Mouse (Mus musculus): ENCODE measurements around the gene Aamp. TPM values are rescaled to one million over a fixed set of nuclear protein-coding genes. Genes with fewer than 3 reads are reported as not detected.
A peak's percentile ranks its signal among the peaks of the same experiment; 100 is the strongest.
"Not testable (repeated sequence)": the region's sequence is repeated elsewhere in the genome, so short reads cannot be mapped to it uniquely, and the experiment has no call there.

The Aamp gene
- total RNA-seq, 1 experiment from 2014 or later, result 155 TPM

DNA sequence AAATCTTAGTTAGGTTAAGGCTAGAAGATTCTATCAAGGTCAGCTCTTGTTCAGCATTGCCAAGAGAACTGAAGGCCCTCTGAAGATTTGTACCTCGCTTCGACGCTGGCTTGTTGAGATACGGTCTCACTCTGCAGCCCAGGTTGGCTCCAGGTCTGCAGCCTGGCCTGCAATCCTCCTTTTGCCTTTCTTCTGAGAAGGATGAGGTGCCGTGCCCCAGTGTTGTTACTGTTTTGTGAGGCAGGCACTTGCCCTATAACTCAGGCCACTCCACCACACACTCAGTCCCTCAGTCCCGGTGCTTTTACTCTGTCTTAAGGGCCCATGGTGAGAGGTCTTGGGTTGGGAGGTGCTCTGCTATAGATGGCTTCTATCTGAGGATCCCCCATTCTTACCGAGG is 17.7 kb upstream of the Aamp start:
- DNase-seq, result no peak

DNA sequence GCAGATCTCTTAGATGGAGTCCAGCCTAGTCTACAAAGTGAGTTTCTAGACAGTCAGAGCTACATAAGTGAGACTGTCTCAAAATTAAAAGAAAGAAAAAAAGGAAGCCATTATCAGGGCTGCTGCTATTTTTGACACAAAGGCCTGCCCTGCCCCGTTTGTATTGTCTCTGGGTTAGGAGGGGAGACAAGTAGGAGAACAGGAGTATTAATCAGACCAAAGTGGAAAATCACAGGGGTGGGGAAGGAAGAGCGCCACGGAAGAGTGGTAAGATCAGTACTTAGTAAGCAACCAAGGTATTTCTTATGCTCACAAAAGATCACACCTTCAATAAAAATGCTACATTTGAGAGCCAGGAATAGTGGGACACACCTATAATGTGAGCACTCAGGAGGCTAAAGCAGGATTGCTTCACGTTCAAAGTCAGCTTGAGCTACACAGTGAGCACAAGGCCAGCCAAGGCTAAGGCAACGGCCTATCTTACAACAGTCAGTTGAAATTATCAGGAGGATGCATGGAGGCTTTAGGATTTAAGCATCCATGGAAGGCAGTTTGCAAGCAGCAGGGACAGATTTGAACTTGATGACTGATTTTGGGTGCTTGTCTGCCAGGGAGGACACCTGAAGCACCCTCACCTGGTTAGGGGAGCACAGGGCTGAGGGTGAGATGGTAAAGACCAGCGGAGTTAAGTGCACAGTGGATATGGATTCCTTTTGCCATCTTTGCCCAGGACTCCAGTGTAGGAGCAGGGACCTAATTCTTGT is 16.0 kb upstream of the Aamp start:
- no peak for DNase-seq

DNA sequence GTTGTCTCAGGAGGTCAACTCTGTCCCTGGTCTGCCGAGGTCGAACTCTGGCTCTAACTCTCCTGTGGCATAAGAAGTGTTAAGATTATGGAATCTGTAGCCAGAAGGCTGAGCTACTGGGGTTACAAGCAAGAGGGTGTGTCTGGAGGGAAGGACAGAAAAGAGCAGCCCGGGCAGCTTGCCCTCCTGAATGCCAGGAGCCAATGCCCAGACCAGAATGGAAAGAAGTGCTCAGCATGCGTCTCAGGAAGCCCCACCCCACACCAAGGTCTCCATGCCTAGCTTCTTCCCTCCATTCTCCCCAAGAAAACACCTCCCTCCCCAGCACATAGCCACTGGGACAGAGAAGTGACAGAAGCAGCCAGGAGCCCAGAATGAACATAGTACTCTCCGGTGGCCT is 14.5 kb upstream of the Aamp start:
- peak; percentile 53 for DNase-seq

DNA sequence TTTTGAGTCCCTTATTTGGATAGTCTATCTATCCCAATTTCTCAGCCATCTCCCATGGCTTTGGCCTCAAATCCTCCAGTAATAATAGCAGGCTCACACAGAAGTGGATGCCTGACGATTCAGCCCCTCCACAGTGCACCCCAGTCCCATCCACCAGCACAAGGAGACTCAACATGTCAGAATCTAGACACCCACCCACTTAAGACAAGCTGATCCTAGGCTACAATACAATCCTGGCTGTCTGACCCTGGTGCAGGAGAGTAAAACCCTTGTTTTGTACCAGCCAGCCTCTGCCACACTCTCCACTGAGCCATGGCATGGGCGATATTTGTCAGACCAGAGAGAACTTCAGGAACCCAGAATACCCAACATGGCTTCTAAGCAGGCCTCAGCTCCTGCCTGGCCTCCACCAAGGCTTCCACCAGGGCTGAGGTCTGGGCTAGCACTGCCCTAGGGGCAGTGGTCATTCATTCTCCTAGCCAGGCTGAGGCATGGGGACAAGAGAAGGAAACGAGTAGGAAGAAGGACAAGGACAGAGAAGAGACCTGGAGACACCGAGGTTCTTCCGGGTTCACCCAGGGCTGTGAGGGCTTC is 13.7 kb upstream of the Aamp start:
- no peak for DNase-seq

DNA sequence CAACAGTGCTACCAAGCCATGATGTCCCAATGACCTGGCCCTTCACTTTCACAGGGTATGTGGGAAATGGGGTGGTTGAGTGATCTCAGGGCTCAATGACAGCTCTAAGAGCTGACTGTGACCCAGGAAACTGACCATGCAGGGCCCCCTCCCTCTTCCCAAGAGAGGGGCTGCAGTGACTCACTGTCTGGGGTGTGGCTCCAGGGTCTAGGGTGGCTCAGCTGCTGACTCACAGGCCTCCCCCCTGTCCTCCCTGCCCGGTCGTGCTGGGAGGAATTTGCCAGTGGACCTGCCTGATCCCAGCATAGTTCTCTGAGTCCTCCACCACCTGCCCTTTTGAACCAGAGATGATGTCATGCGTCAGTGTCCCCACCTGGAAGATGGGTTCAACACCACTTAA is 12.7 kb upstream of the Aamp start:
- peak; percentile 83 for DNase-seq

DNA sequence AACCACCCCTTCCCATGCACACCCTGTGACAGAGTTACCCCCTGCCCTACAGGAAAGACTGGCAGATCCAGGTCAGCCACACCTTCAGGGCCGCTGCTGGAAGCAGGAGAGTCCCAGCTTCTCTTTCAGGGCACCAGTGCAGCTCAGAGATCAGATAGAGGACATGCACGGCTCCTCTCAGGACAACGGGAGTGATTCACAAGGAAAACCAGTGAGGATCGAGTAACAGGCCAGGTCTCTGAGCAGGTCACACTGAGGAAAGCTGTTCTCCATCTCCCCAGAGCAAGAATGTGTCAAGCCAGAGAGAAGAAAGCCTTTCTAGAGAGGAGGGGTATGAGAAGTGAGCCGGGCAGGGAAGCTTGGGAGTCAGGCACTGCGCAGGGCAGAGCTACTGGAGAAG is 11.9 kb upstream of the Aamp start:
- DNase-seq, result no peak

DNA sequence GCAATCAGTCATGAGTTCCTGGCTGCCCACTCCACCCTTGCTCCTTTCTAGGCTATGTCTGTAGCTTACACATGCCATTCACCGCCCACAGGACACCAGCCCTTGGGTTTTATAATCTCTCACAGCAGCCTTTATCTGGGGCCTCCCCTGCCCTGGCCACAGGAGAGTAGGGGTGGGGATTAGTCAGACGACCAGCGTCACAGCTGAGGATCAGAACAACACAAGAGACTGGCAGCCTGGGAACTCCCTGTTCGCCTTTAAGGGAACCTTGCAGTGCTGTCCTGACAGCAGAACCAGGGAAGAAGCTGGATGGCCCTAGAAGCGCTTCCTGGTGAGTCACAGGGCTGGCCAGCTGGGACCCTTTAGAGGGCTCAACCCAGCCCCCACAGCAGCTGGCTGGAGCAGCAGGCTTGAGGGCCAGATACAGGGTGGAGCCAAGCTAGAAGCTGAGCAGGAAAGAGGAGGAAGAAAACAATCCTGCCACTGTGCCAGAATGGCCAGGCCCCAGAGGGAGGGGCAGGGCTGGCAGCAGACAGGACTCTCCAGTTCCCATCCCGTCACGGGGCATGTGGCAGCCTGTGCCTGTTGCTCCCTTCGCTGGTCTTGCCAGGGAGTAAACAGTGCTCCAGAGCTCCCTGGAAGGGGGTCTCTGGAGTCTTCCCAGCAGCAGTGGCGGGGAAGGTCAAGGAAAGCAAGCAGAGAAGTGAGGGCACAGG is 11.1 kb upstream of the Aamp start:
- DNase-seq, result peak; percentile 94

DNA sequence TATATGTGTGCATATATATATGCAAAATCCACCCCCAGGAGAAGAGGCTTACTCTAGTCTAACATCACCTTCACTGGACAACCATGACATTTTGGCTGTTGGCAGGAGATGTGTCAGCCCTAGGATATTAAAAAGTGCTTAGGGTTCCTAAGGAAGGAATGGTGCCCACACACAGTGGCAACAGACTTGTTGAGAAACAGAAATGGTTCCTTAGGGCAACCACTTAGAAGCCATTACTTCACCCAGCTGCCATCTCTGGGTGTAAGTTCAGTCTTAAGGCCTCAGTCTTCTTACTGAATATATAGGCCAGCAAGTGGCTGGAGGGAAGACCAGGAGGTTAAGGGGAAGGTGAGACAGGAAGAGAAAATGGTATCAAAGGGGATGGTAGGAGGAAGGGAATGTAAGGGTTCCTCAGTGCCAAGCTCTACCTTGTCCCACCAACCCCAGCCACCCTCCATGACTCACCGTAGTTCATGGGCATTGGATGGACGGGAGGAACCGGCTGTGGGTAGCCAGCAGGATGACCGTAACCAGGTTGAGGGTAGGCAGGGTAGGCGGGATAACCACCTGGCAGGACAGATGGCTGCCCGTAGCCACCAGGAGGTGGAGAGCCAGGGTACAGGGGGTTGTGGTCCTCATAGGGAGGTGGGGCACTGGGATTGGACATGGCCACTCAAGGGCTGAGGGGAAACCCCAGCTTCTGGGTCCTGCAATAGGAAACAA is 10.4 kb upstream of the Aamp start:
- DNase-seq, result peak; percentile 49

DNA sequence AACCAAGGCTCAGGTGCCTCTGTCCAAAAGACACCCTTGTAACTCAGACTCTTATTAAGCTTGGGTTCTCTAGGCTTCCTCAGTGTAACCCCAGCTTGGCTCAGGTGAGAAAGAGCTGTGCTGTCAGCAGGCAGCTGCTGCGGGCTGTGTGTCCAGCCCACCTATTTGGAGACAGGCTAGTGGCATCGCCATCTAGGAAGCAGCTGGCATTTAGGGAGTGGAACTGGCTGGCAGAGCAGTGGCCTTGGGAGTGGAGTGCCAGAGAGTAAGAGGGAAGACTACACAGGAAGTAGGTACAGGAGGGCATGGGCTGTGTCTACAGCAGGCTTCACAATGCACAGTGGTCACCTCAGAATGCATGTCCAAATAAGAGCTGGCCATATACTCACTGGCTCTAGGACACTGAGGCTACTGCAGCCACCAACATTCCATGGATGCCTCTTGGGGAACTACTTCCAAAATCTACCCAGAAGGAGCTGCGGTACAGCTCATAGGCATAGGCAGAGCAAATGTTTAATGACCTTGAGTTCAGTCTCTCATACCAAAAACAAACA is 9.6 kb upstream of the Aamp start:
- no peak for DNase-seq

DNA sequence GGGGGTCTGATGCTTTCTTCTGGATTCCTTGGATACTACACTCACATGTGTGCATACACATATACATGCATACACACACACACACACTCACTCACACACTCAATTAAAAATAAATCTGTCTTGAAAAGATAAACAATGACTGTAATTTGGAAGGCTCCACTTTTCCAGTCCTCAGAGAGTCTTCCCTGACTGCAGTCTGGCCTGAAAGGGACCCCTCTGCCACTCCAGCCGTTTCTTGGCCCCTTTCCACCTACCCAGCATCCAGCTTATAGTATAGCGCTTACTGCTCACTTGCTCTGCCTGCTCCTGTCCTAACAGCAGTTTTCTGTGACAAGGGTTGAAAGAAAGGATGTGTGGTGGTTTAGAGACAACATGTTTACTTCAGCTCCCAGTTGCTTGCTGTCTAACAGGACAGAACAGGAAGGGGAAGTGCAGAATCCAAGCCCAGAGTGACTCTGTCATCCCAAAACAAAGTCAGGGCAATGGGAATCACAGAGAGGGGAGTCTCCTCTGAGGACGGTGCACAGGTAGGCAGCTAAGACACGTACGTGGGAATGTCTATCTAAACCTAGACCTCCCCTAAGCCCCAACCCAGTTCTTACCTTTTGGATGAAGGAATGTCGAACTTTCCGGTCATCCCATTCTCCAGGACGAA is 8.9 kb upstream of the Aamp start:
- DNase-seq, result no peak

DNA sequence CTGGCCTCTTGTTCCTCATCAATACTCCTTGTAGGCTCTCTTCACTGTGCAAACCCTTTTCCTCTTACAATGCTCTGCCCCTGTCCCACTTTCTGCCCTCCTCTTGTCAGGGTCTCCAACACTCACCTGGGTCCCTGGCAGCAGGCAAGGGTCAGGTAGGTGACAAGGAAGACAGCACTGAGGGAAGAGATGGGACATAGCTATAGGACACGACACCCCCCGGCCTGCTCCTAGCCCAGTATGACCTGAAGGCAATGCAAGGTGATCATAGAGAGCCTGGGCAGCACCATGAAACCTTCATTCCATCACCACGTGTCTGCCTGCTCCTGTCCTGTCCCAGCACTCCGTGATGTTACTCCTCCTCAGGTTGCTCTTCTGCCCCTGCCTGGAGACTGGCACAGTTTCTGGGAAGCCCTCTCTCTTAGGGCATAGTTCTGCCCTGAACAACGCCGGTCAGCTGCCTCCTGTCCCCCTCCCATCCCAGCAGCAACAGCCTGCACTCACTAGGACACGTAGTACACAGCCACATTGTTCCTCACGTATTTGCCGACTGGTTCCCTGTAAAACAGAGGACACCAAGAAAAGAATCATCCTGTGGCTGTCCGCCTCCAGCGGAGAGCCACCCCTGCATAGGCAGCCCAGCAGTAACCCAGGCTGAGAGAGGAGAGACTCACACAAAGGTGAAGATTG is 7.9 kb upstream of the Aamp start:
- DNase-seq, result no peak

DNA sequence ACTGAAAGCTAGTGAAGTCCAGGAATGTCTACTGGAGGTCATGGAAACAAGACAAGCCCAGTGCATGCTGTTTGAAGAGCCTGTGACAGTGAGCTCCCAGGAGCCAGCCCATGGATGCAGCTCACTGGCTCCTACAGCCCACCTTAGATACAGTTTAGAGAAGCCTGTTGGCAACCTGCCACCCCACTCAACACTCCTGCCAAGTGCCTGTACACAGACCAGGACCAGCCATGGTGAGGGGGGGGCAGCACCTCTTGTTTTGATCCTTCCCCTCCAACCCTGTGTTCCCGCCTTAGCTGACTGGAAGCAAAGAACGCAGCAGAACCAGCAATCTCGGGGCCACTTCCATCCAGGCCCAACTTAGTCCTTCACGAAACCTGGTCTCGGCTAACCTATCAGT is 5.6 kb upstream of the Aamp start:
- no peak for DNase-seq

DNA sequence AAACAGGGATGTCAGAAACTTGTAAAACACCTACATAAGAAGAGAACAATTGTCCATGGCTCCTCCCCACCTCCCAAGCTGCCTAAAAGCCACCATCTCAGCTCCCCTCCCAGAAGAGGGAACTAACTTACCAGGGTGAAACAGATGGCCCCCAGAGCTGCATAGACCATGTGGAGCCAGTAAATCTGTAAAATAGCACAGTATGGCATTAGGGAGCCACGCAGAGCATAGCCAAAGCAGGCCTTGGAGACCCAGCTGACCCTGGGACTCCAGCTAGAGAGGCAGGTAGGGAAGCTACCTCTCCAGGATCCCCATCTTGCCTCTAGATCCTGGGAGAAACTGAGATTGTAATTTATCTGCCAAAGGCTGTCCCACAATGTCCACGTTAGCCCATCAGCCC is 5.2 kb upstream of the Aamp start:
- no peak for DNase-seq

DNA sequence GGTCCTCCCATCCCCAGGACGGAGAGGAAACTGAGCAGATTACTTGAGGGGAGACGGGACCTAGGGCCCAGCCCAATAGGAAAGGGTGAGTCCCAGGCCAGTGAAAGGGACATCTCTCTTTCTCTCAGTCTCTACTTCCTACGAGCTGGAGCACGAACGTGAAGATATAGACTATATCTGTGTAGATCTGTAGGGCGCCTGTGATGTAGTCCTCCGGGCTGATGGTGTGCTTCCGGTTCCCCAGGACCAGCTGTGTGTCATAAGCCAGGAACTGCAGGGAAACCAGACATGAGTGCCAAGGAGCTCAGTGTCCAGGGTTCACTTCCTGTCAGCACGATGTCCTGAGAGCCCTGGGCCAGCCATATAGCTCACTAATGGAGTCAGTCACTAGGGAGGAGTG is 4.7 kb upstream of the Aamp start:
- DNase-seq, result no peak

DNA sequence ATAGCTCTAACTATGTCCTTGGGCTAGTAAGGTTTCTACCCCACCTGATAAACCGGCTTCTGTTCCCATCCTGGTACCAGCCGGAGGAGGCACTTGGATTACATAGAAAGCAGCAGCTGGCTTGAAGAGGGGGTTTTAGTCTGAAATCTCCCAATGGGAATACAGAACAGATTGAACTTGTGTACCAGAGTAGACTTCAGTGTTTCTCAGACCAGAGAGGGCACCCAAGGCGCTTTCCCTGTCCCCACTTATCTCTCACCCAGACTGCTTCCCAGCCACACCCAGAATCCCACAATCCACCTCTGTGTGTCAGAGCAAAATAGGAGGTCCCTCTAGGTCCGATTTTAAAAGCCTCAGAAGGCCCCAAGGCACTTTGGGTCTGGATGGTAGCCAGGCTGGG is 3.8 kb upstream of the Aamp start:
- no peak for DNase-seq

DNA sequence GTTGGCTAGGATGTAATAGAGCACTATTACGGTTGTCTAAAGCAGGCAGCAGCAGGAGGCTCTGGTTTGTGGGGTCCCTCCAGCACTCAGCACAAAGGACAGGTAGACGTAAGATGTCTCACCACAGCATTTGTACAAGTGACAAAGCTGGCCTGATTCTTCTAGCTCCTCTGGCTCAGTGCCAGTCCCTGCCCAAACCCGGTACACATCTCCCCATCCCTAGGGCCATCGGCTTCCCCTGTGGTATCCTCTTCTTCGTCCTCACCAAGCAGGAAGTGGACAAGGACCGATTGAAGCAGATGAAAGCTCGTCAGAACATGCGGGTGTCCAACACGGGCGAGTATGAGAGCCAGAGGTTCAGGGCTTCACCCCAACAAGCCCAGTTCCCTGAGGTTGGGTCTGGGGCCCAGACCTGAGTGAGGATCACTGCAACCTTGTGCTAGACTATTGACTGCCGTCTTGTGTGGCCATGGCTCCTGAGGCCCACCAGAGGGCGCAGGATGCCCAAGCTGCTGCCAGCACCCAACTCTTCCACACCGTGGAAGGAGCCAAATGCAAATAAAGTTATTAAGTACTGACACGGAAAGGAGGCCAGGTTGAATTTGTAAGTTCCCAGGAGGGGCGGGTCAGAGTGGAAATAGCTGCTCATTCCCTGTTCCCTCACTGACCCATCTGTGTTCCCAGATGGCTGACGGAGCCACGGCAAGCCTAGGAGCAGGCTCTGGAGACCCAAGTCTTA is 2.5 kb upstream of the Aamp start:
- DNase-seq, result not testable (repeated sequence)

DNA sequence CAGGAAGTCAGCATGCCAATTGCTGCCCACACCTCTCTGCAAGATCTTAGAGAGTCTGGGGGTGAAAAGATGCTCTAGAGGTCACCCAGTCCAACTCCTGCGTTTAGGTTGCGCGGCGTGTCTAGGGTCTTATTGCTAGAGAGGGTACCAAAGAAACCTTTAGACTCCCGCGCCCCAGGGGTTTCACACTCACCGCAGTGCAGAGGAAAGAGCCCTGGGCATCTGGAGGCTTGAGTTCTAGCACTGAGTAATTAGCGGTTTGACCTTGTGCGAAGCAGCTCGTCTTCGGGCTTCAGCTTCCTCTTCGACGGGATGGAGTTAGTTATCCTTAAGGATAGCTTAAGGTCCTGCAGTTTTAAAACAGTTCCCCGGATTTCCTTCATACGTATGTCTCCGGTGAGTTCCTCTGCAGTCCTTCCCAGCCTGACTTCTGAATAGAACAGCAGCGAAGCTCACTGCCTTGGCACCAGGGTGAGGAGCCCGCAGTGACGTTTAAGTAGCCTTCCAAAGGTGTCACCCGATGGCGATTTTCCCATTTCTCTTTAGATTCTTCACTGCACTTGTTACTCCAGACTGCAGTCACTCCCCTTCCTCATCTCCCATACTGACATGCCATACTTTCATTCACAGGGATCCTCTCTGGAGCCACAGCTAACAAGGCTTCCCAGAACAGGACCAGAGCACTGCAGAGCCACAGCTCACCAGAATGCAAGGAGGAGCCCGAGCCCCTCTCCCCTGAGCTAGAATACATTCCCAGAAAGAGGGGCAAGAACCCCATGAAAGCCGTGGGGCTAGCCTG is 873 bp upstream of the Aamp start:
- DNase-seq, result peak; percentile 56

DNA sequence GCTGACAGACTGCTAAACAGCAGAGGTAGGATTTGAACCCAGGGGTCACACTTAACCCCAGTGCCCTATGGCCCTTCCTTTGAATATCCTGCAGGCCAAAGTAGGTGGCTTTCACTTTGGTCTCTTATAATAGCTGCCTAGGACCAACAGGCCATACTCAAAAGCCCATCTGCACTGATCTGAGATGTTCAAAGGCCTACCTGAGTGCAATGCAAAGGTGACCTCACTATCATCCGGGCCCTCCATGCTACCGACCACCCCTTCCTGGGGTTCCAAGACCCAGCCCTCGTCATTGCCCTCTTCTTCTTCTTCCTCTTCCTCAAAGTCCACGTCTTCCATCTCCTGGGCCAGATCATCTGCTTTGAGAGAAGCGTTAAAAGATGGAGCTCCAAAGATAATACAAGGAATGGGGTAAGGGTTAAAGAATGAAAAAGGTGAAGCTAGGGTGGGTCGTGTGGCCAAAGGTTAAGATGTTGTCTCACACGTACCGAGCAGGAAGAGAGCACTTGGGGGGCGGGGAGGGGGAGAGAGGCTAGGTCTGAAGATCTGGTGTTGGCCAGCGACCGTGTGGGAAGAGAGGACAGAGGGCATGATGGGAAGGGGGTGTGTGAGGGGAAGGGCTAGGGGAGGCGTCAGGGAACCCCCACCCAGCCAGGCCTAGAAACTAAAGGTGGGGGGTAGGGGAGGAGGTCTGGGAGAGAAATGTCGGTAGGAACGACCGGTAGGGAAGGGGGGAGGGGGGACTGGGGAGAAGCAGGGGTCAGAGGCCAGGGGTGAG is 663 bp downstream of the Aamp start:
- DNase-seq, result peak; percentile 85
